Mouse (Mus musculus) brain, embryonic 14.5 days (tissue): ENCODE measurements around the gene Disp2.

Source experiments
- CTCF ChIP-seq: fragments of 200-500 bp; IDR thresholded peaks from 2 replicates; pipeline ENCODE4 v1.5.1; 2012; ENCODE audit warnings: inconsistent platforms, mild to moderate bottlenecking, moderate library complexity, borderline replicate concordance; ENCODE audit not compliant: insufficient read depth, insufficient read length; ENCODE audit errors: extremely low read depth
- POLR2A ChIP-seq: fragments of 200-500 bp; IDR thresholded peaks from 2 replicates; pipeline ENCODE4 v1.6.1; 2012; ENCODE audit warnings: mild to moderate bottlenecking, inconsistent platforms, borderline replicate concordance; ENCODE audit not compliant: poor library complexity, insufficient read depth, insufficient read length, severe bottlenecking; ENCODE audit errors: extremely low read depth

- TF ChIP-seq CTCF (no peak), POLR2A (no peak)
These were observed 46.2 kb upstream of the Disp2 start for GRCm38 (mm10) chr2:118733341-118733740.
